Mouse (Mus musculus) spleen, adult 2 months (tissue): ENCODE data around the gene Elovl5.

Experiments
- CTCF ChIP-seq: fragments of 200-500 bp; IDR thresholded peaks from 2 replicates; pipeline ENCODE4 v1.5.1; 2011; ENCODE audit warnings: mild to moderate bottlenecking, inconsistent platforms; ENCODE audit not compliant: insufficient read depth, insufficient read length, insufficient replicate concordance; ENCODE audit errors: extremely low read depth
- POLR2A ChIP-seq: fragments of 200-500 bp; IDR thresholded peaks from 2 replicates; pipeline ENCODE4 v1.6.1; 2011; ENCODE audit warnings: low read depth, low read length, inconsistent platforms

DNA sequence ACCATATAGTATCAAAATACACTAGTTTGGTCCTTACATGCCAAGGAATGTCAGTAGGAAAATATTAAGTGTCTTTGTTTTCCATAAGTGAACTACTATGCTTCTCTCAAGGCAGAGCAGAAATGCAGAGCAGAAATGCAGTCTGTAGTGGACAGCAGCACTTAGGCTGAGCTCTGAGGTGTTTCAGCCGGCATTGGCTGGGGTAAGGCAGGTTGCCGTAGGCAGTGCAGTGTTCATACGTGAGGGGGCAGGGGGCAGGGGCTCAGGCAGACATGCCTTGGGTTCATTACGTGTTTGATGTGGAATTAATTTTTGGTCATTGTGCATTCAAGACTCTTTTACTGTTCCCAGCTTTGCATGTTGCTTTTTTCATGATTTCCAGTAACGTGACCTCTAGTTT is 12.1 kb downstream of the Elovl5 start:
- TF ChIP-seq POLR2A: no peak
- TF ChIP-seq CTCF: no peak
